Mouse (Mus musculus) small intestine, adult 2 months (tissue): ENCODE data around the gene Aldh9a1.

Experiments used
- CTCF ChIP-seq: fragments of 200-500 bp; IDR thresholded peaks from 2 replicates; pipeline ENCODE4 v1.5.1; 2012; ENCODE audit warnings: low read depth, mild to moderate bottlenecking, control low read depth, inconsistent platforms, low read length, moderate library complexity, mixed read lengths; ENCODE audit not compliant: insufficient replicate concordance, insufficient read length; ENCODE audit errors: extremely low read depth
- POLR2A ChIP-seq: fragments of 200-500 bp; IDR thresholded peaks from 2 replicates; pipeline ENCODE4 v1.6.1; 2012; ENCODE audit warnings: low read depth, mild to moderate bottlenecking, control low read depth, inconsistent platforms, low read length, moderate library complexity

DNA sequence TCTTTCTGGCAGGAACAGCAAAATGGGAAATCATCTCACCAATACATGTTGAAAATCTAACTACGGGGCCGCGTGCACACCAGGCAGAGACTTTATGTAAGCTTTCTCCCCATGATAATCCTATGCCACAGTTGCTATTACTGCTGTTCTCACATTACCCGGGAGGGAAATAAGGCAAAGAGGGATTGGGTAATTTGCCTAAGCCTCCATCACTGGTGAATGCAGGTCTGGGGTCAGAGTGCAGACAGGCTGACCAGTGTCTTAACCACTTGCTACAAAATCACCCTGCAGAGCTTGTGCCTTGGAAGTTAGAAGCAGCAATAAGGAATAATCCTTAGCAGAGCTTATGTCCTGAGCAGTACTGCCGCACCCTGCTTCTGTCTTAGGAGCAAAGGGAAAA, 35.8 kb downstream of the Aldh9a1 start:
- TF ChIP-seq CTCF = no peak
- no peak for TF ChIP-seq POLR2A
